Mouse (Mus musculus): ENCODE measurements around the gene Hes7. TPM values are rescaled to one million over a fixed set of nuclear protein-coding genes. Genes with fewer than 3 reads are reported as not detected.

The Hes7 gene
- 0.29 and 0.41 TPM in 2 replicates for polyA plus RNA-seq (2015; fragmentation: Nextera tagmentation; extraction: Ambion mirVana)

DNA sequence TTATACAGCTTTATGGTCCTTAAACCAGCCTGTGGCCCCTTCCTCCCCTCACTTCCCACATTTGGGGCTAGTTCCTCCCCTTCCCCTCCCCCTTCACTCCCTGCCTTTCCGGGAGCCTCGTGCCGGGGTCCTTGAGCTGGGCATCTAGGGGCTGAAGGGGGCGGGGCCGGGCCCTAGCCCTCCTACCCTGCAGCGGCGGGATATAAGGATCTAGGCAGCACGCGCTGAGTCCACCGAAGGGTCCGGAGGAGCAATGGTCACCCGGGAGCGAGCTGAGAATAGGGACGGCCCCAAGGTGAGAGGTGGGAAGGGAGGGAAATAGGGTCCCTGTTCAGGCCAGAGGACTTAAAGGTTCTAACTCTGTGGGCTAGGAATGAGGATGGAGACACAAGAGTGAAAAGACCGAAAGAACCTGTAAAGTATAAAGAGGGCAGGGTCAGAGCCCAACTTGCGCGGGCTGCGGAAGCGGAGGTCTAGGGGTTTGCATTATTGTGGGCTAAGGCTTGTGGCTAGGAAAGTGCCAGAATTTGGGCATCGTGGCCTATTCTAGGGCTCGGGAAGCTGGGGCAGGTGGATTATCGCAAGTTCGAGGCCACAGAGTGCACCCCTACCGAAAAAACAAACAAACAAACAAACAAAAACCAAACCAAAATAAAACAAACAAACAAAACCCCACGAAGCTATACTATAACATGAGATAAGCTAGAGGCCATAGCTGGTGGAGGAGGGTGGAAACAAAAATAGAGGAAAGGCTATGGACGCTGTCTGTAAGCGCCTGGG, at the start of gene Hes7:
Gene Hes7 (plus strand): TSS at position 184 of the 780 bp plus-strand sequence.
- peak within 1 kb of the TSS; percentile 88; the same call in 1 of the 2 replicates for H3K27ac ChIP-seq (replicated peaks)
- TF ChIP-seq CTCF (IDR thresholded peaks at IDR 0.05; ENCODE audit: low read depth), result no peak
- TF ChIP-seq EP300 (optimal IDR thresholded peaks at IDR 0.05), result no peak
- H3K27me3 ChIP-seq (ENCODE audit: control insufficient read depth, insufficient read depth, low read length), result no peaks in the 10 kb centered on the region
- no peaks in the 10 kb centered on the region for H3K9me3 ChIP-seq (ENCODE audit: control insufficient read depth, low read length)
- DNase-seq (ENCODE audit: low spot score) (peak; percentile 16), ATAC-seq (ENCODE audit: low FRiP score, low TSS enrichment) (no peak)
- peak within 1 kb of the TSS; percentile 77 for H3K9ac ChIP-seq (ENCODE audit: low read length)
- peak within 1 kb of the TSS; percentile 83 for H3K4me2 ChIP-seq (replicated peaks; ENCODE audit: low read depth)
- 8% methylated on average over 27 of the region's 27 CpGs for WGBS
- peaks cover 2% of the 10 kb centered on the region; the same call in 1 of the 2 replicates for H3K4me1 ChIP-seq (replicated peaks; ENCODE audit: control insufficient read depth, insufficient read depth)
- H3K36me3 ChIP-seq (ENCODE audit: control insufficient read depth, insufficient read depth, low read length), result no peaks in the 10 kb centered on the region
- H3K4me3 ChIP-seq (ENCODE audit: low read depth, low read length), result peak within 1 kb of the TSS; percentile 68

DNA sequence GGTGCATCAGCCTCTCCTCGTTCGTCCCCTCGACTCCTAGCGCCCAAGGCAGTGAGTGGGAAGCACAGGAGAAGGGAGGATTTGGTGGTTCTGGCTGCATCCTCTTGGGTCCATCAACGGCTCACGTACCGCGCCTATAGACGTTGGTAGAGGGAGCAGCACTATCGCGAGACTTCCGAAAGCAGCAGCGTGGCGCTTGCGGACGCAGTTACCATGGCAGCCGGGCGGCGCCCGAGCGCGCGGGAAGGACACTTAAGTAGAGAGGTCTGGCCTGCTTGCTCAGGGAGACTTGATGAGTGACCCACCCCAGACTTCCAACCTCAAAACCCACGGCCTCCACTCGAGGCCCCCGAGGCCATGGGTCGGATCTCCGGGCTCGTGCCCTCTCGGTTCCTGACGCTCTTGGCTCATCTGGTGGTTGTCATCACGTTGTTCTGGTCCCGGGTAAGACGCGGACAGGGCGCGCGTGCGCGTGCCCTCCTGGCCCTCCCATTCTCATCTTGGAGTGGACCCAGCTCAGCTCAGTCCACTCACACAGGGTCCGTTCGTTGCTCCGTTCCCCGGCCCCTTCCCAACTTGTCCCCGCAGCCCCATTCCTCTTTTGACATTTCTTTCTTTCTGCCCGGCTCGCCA, 49.5 kb upstream of the Hes7 start, which contains the start of gene Tmem107:
Gene Tmem107 (plus strand): TSS at position 217 of the 633 bp plus-strand sequence.
- Histone ChIP-seq H3K27me3 (ENCODE audit: control insufficient read depth, insufficient read depth, low read length) (no peaks in the 10 kb centered on the region), H3K9ac (ENCODE audit: low read length) (peak within 1 kb of the TSS; percentile 77), H3K36me3 (ENCODE audit: control insufficient read depth, insufficient read depth, low read length) (no peaks in the 10 kb centered on the region), H3K4me2 (replicated peaks; ENCODE audit: low read depth) (peak within 1 kb of the TSS; percentile 75), H3K27ac (replicated peaks) (peak within 1 kb of the TSS; percentile 93), H3K4me3 (ENCODE audit: low read depth, low read length) (peak within 1 kb of the TSS; percentile 53), H3K9me3 (ENCODE audit: control insufficient read depth, low read length) (no peaks in the 10 kb centered on the region), H3K4me1 (replicated peaks; ENCODE audit: control insufficient read depth, insufficient read depth) (0 out of 2 replicates have a peak, but pooled peaks cover 2% of the 10 kb centered on the region)
- ATAC-seq (ENCODE audit: low FRiP score, low TSS enrichment), result peak; percentile 86
- peak; percentile 36; the same call in 1 of the 2 replicates for TF ChIP-seq CTCF (IDR thresholded peaks at IDR 0.05; ENCODE audit: low read depth)
- peak; percentile 98 for TF ChIP-seq EP300 (optimal IDR thresholded peaks at IDR 0.05)
- WGBS, result under 1% methylated on average over 45 of the region's 47 CpGs
- peak; percentile 92 for DNase-seq (ENCODE audit: low spot score)

DNA sequence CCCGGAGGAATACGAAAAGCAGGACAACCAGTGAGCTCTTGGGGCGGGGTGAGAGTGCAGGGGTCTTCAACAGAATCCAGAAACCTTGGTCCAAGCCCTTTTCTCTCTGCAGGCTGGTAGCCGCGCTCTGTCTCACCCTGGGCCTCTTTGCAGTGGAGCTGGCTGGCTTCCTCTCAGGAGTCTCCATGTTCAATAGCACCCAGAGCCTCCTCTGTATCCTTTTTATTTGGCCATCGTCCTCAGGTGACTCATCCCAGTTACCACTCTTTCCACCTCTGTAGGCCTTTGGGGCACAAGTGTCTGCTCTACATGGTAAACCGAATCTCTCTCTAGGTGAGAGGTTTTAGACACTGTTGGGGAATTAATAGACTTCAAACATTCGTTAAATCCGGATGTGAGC, 48.9 kb upstream of the Hes7 start:
- H3K4me3 ChIP-seq (ENCODE audit: low read depth, low read length), result peak overlapping the region; percentile 53

DNA sequence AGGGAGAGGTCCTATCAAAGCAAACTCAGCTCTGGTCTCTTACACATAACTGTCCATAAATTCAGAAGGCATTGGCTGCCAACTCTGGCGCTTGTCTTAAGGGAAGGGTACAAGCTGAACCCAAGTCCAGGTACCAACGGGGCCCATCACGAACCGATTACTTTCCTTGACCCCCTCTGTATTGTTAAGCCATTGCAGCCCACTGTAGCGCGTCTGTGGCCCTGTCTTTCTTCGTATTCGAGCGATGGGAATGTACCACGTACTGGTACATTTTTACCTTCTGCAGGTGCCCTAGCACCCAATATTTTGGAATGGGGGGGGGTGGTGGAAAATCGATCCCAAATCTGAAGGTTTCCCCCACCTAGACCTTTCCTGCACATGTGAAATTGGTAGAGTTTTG, 48.0 kb upstream of the Hes7 start:
- Histone ChIP-seq H3K9me3 (ENCODE audit: control insufficient read depth, low read length) (no peaks in the 10 kb centered on the region), H3K4me2 (replicated peaks; ENCODE audit: low read depth) (peak overlapping the region; percentile 46), H3K27ac (replicated peaks) (peak overlapping the region; percentile 63; the same call in 1 of the 2 replicates), H3K4me1 (replicated peaks; ENCODE audit: control insufficient read depth, insufficient read depth) (0 out of 2 replicates have a peak, but pooled peaks cover 2% of the 10 kb centered on the region), H3K36me3 (ENCODE audit: control insufficient read depth, insufficient read depth, low read length) (no peaks in the 10 kb centered on the region), H3K27me3 (ENCODE audit: control insufficient read depth, insufficient read depth, low read length) (no peaks in the 10 kb centered on the region), H3K4me3 (ENCODE audit: low read depth, low read length) (peak overlapping the region; percentile 24; the same call in 1 of the 2 replicates), H3K9ac (ENCODE audit: low read length) (peak overlapping the region; percentile 53; the same call in 1 of the 2 replicates)
- 81% methylated on average over 11 of the region's 11 CpGs for WGBS
- DNase-seq (ENCODE audit: low spot score) (no peak), ATAC-seq (ENCODE audit: low FRiP score, low TSS enrichment) (no peak)
- TF ChIP-seq CTCF (IDR thresholded peaks at IDR 0.05; ENCODE audit: low read depth) (no peak), EP300 (optimal IDR thresholded peaks at IDR 0.05) (no peak)

More for the DNA sequence above, 48.9 kb upstream of the Hes7 start:
- peak overlapping the region; percentile 77 for H3K9ac ChIP-seq (ENCODE audit: low read length)
- DNase-seq (ENCODE audit: low spot score), result no peak
- TF ChIP-seq EP300 (optimal IDR thresholded peaks at IDR 0.05) (no peak), CTCF (IDR thresholded peaks at IDR 0.05; ENCODE audit: low read depth) (no peak)
- ATAC-seq (ENCODE audit: low FRiP score, low TSS enrichment), result no peak
- 28% methylated on average over 9 of the region's 9 CpGs for WGBS
- H3K4me1 ChIP-seq (replicated peaks; ENCODE audit: control insufficient read depth, insufficient read depth), result 0 out of 2 replicates have a peak, but pooled peaks cover 2% of the 10 kb centered on the region
- H3K4me2 ChIP-seq (replicated peaks; ENCODE audit: low read depth), result peak overlapping the region; percentile 75
- H3K27ac ChIP-seq (replicated peaks), result peak overlapping the region; percentile 93
- H3K27me3 ChIP-seq (ENCODE audit: control insufficient read depth, insufficient read depth, low read length), result no peaks in the 10 kb centered on the region
- H3K36me3 ChIP-seq (ENCODE audit: control insufficient read depth, insufficient read depth, low read length), result no peaks in the 10 kb centered on the region
- no peaks in the 10 kb centered on the region for H3K9me3 ChIP-seq (ENCODE audit: control insufficient read depth, low read length)

DNA sequence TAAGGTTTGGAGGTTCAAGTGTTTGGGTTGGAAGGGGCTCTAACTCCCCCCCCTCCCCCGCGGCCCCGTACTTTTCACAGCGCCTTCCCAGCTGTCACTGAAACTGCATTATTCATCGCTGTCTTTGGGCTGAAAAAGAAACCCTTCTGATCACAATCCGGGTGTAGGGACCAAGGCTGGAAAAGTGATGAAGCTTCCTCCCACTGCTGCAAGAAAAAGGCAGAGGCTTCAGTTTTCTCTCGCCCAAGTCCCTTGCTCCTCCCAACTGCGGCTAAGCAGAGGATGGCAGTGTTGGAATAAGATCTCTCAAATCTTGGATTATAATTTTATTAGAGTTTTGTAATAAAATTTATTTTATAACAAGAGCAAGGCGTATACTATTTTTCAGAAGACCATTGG, 47.5 kb upstream of the Hes7 start:
- no peaks in the 10 kb centered on the region for H3K27me3 ChIP-seq (ENCODE audit: control insufficient read depth, insufficient read depth, low read length)
- peak overlapping the region; percentile 63; the same call in 1 of the 2 replicates for H3K27ac ChIP-seq (replicated peaks)
- WGBS, result 6% methylated on average over 9 of the region's 9 CpGs
- H3K4me2 ChIP-seq (replicated peaks; ENCODE audit: low read depth), result peak overlapping the region; percentile 46
- DNase-seq (ENCODE audit: low spot score) (no peak), ATAC-seq (ENCODE audit: low FRiP score, low TSS enrichment) (no peak)
- TF ChIP-seq EP300 (optimal IDR thresholded peaks at IDR 0.05), result no peak
- no peak for TF ChIP-seq CTCF (IDR thresholded peaks at IDR 0.05; ENCODE audit: low read depth)
- 0 out of 2 replicates have a peak, but pooled peaks cover under 1% of the 10 kb centered on the region for H3K4me1 ChIP-seq (replicated peaks; ENCODE audit: control insufficient read depth, insufficient read depth)
- H3K4me3 ChIP-seq (ENCODE audit: low read depth, low read length), result peak overlapping the region; percentile 24
- no peaks in the 10 kb centered on the region for H3K36me3 ChIP-seq (ENCODE audit: control insufficient read depth, insufficient read depth, low read length)
- no peaks in the 10 kb centered on the region for H3K9me3 ChIP-seq (ENCODE audit: control insufficient read depth, low read length)
- H3K9ac ChIP-seq (ENCODE audit: low read length), result peak overlapping the region; percentile 53

All from stomach, postnatal 0 days (tissue).